ENCODE assay signal across 12 mouse cellular contexts in the genomic region with DNA sequence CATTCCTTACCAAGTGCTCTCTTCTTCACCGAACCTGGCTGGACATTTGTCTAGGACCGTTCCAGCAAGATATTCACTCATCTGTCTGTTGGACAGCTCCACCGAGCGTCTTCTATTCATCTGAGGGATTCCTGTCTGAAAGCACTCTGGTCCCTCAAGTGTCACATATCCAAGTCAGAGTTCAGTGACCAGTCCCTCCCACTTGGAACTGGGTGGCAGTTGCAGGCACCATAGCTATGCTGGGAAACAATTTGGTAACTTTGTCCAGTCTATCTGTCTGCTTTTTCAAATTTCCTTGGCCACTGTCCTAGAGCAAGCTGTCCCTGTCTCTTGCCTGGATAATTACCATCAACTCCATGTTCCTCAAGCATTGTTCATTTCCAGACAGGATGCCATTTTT.
"Had no signal": no experiment of that assay in that cellular context is flagged by ENCODE, and none has a peak within 500 bp of the region (broad histone marks: within the 10 kb centered on the region; RNA-seq: fewer than 3 reads in every experiment).

No protein-coding gene starts in this region.

- H3K9me3 ChIP-seq: limb, embryonic 15.5 days; liver, embryonic 12.5 days; stomach, embryonic 15.5 days had no signal

- H3K27ac ChIP-seq: limb, embryonic 15.5 days; liver, embryonic 12.5 days; midbrain, embryonic 12.5 days; stomach, embryonic 15.5 days had no signal

- H3K36me3 ChIP-seq: limb, embryonic 15.5 days; liver, embryonic 12.5 days; midbrain, embryonic 12.5 days; stomach, embryonic 15.5 days had no signal

- DNase-seq: kidney, adult 8-10 months; kidney, postnatal 25 days; layer of hippocampus, adult 9-11 months; layer of hippocampus, postnatal 36 days; right cerebral cortex, postnatal 14 days; thymus, adult 2 months; thymus, postnatal 25 days had no signal

- ATAC-seq: intestine, postnatal 0 days; liver, embryonic 12.5 days had no signal

- H3K9ac ChIP-seq: limb, embryonic 15.5 days; liver, embryonic 12.5 days; midbrain, embryonic 12.5 days; stomach, embryonic 15.5 days had no signal

- H3K27me3 ChIP-seq: limb, embryonic 15.5 days; liver, embryonic 12.5 days; midbrain, embryonic 12.5 days; stomach, embryonic 15.5 days had no signal

- H3K4me1 ChIP-seq: liver, embryonic 12.5 days; midbrain, embryonic 12.5 days; stomach, embryonic 15.5 days had no signal

- H3K4me2 ChIP-seq: limb, embryonic 15.5 days; liver, embryonic 12.5 days; midbrain, embryonic 12.5 days; stomach, embryonic 15.5 days had no signal

- H3K4me3 ChIP-seq: limb, embryonic 15.5 days; liver, embryonic 12.5 days; midbrain, embryonic 12.5 days; stomach, embryonic 15.5 days had no signal
